Mouse (Mus musculus) granulocyte monocyte progenitor cell, adult 5-6 weeks (primary cell): ENCODE results near the gene Igdcc4. TPM values are rescaled to one million over a fixed set of nuclear protein-coding genes. Genes with fewer than 3 reads are reported as not detected.

Source experiments
- ATAC-seq: replicated peaks from 2 replicates; pipeline ENCODE4 v1.8.0; 2016; ENCODE audit warnings: mild to moderate bottlenecking, moderate TSS enrichment, inconsistent platforms; ENCODE audit not compliant: poor library complexity, severe bottlenecking
- total RNA-seq, 2 experiments: library from RNA; stranded (forward) in 1 of 2; stranded (reverse) in 1 of 2; fragments of 200-712, 200-1000 nt in 1 of 2; fragments of >200 nt in 1 of 2; fragmentation: Nextera tagmentation in 1 of 2; gene quantifications; 2 replicates each; pipeline ENCODE4 v1.2.3; 2014 to 2017

Igdcc4 gene
- total RNA-seq, 2 experiments from 2014 or later, result 0.15 TPM; not detected in 1

GRCm38 (mm10) chr9:65109132-65110072, 8.1 kb downstream of the Igdcc4 start:
- no peak for ATAC-seq

DNA sequence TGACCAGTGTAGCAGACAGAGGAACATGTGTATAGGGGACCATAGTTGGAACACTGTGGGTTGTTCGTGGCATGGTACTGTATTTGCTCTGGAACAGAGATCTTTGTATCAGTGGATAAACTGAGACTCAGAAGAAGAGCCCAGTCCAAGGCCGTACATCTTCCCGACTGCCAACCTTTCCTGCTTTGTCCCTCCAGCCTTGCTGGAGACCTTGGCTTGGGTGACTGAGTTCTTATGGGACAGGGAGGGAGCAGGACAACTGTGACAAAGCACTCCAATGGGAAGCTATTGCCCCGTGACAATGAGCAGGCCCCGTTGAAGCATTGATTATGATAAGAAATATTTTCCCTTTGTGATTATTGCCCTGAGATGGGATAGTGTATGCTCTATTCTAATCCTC, 10.4 kb downstream of the Igdcc4 start:
- no peak for ATAC-seq

DNA sequence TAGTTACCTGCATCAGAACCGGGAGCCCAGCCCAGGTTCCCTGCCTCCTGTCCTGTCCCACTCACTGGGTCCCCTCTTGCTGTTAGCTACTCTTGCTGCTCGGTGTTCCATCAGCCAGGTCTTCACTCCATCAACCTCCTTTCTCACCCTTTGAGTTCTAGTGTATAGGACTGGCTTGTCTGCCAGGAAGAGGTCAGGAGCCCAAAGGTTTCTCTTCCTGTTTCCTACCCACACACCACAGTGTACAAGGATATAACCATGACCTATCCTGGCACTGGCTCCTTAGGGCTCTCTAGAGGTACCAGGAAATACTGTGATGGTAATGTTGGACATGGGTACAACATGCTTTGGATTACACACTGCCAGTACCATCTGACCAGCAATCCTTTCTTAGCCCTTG, 12.4 kb downstream of the Igdcc4 start:
- ATAC-seq, result peak; percentile 66

GRCm38 (mm10) chr9:65115891-65116290, 14.6 kb downstream of the Igdcc4 start:
- ATAC-seq, result no peak

DNA sequence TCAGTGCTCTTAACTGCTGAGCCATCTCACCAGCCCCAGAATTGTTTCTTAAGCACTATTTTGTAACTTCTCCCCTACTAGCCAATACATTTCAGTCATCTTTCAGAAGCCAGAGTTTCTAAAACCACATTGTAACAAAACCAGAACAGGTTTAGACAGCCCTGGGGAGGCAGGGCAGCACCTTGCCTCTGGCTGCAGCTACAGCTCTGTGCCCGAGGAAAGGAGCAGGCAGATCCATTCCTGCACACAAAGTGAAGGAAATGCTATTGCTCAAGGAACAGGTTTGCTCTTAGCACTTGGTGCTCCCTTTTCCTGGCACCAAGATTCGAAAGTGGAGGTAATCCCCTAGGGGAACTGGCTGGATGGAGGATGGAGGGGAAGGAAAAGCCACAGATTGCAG, 16.2 kb downstream of the Igdcc4 start:
- ATAC-seq, result no peak

- ATAC-seq, result peak; percentile 53
Measured at GRCm38 (mm10) chr9:65120935-65121334, 19.6 kb downstream of the Igdcc4 start.

DNA sequence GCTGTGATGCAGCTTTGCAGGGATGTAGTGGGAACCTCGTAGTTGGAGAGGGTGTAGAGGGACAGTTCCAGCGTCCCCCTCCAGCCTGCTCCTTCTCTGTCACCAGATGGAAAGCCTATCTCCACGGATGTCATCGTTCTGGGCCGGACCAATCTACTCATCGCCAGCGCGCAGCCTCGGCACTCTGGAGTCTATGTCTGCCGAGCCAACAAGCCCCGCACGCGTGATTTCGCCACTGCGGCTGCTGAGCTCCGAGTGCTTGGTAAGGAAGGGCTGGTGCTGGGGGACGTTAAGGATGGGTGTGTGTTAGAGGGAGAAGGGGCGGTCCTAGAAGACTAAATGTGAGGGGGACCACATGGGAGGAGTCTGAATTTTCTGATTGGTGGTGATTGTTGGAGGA, 21.3 kb downstream of the Igdcc4 start:
- ATAC-seq, result no peak

DNA sequence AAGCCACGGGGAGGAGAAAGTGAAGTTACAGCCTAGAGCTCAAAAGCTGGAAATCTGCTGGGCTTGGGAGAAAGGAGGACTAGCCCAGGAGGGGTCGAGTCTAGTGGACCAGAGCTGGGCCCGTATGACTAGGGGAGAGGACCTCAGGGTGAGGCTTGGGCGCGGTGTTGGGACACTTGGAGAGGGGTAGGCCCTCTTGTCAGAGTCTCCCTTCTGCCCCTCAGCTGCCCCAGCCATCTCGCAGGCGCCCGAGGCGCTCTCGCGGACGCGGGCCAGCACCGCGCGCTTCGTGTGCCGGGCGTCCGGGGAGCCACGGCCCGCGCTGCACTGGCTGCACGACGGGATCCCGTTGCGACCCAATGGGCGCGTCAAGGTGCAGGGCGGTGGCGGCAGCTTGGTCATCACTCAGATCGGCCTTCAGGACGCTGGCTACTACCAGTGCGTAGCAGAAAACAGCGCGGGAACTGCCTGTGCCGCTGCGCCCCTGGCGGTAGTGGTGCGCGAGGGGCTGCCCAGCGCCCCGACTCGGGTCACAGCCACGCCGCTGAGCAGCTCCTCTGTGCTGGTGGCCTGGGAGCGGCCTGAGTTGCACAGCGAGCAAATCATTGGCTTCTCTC, 22.4 kb downstream of the Igdcc4 start:
- peak; percentile 81 for ATAC-seq

- peak; percentile 71 for ATAC-seq
Measured at GRCm38 (mm10) chr9:65128123-65128815, 27.0 kb downstream of the Igdcc4 start.

DNA sequence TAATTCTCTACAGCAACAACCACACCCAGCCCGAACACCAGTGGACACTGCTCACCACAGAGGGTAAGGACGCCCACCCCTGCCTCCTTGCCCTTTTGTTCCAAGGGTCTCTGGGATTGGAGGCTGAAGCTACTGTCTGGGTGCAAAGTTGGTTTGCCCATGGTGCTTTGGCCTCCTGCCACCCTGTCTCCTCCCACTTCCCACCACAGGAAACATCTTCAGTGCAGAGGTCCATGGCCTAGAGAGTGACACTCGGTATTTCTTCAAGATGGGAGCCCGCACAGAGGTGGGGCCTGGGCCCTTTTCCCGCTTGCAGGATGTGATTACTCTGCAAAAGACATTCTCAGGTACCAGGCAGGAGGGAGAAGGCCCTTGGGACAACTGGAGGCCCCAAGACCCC, 30.4 kb downstream of the Igdcc4 start:
- ATAC-seq, result peak; percentile 47

DNA sequence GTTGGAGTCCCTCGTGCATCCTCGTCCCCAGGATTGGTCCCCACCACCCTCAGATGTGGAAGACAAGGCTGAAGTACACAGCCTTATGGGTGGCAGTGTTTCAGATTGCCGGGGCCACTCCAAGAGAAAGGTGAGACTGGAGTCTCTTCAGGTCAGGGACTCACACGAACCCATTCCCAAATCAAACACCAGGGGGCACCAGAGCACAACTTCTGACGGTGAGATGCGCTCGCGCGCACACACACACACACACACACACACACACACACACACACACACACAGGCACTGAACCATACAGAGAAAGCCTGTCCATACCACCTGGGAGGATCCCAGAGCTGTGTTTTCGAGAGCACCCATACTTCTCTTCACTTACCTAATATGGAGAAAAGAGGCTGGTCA, 32.5 kb downstream of the Igdcc4 start:
- peak; percentile 70 for ATAC-seq

DNA sequence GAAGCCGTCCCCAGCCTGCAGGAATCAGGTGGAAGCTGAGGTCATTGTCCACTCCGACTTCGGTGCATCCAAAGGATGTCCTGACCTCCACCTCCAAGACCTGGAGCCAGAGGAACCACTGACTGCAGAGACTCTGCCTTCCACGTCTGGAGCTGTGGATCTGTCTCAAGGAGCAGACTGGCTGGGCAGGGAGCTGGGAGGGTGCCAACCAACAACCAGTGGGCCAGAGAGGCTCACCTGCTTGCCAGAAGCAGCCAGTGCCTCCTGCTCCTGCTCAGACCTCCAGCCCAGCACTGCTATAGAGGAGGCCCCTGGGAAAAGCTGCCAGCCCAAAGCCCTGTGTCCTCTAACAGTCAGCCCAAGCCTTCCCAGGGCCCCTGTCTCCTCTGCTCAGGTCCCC, 33.8 kb downstream of the Igdcc4 start:
- no peak for ATAC-seq

DNA sequence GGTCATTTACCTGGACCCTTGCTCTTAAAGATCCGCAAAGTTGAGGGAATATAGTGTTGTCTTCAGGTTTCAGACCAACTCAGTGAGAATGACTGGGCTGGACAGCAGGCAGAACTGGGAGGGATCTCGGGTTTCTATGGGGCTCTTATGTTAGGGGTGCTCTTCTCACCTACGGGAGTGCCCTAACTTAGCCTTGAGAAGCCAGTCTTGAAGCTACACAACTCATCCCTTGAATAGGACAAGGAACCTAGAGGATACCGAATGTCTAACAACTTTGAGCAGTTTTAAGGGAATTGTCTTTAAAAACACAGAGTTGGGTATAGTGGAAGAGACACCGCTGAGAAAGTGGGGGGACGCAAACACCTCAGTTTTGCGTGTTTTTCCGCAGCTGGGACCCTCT, 39.2 kb downstream of the Igdcc4 start:
- no peak for ATAC-seq

DNA sequence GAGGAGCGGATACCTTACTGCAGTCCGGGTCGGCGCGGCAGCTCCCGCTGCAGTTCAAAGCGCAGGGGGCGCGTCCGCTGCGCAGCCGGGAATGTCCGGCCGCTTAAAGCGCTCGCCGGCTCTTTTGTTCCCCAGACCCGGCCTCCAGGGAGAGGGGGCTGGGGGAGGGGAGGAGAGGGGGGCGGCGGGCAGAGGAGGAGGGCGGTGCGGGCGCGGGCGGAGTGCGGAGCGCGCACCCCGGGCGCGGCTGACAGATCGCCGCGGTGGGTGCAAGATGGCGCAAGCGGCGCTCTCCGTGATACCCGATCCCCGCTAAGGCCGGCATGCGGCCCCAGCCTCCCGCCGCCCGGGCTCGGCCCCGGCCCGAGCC, 39.6 kb downstream of the Igdcc4 start, which contains the start of gene Igdcc3:
Igdcc3 (plus strand) TSS at position 254 of the 370 bp plus-strand sequence.
- ATAC-seq, result peak; percentile 40

GRCm38 (mm10) chr9:65141306-65141975, 40.2 kb downstream of the Igdcc4 start:
- ATAC-seq, result peak; percentile 53

DNA sequence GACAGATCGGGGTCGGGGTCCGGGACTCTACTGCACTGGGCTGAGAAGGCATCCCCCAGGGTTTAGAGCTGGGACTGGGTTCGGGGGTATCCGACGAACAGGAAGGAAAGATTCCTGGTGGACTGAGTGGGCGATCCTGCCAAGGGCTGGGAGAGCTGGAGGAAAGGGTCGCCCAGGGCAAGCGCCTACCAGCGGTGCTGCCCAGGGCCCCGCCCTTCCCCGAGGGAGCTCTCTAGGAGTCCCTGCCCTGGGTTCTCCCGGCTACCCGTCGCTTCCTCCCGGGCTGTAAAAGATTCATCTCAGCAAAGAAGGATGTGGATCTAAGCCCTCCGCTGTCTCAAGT, 40.7 kb downstream of the Igdcc4 start:
- peak; percentile 51; the same call in 1 of the 2 replicates for ATAC-seq

DNA sequence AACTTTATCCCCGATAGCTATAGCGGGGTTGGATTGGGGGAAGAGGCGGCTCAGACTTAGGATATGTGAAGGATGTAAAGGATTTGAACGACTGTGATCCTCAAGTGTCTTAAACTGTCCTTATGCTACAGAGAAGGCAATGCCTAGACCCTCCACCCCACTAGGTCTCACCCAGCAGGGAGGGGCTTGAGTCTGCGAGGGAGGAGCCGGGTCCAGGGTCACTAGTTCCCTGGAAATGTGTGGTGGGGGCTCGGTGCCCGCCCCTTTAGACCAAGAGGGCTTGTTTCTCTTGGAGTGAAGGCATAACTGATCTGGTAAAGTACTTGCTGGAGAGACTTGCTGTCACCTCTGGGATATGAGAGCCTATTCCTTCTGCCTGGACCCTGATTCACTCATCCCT, 41.1 kb downstream of the Igdcc4 start:
- no peak for ATAC-seq

- ATAC-seq, result no peak
Measured at GRCm38 (mm10) chr9:65146001-65146400, 44.7 kb downstream of the Igdcc4 start.

DNA sequence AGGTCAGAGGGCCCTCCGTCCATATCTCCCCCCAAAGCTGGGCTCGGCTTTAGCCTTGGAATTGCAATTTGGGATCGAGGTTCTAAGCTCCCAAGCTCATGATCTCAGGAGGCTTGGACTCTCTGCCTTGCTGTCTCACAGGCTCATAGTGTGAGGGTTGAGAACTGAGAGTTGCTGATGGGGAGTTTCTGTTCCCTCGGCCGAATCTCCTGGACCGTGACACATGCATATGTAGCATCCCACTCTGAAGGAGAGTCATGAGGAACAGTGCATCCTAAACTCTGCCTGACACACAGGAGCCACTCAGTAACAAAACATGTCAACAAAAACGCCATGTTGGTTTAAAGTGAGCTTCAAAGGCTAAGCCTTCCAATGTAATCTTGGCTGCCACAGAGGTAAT, 47.2 kb downstream of the Igdcc4 start:
- no peak for ATAC-seq

- no peak for ATAC-seq
Measured at GRCm38 (mm10) chr9:65152711-65153330, 51.5 kb downstream of the Igdcc4 start.
